Mouse (Mus musculus): ENCODE results near the gene Klhl4.

DNA sequence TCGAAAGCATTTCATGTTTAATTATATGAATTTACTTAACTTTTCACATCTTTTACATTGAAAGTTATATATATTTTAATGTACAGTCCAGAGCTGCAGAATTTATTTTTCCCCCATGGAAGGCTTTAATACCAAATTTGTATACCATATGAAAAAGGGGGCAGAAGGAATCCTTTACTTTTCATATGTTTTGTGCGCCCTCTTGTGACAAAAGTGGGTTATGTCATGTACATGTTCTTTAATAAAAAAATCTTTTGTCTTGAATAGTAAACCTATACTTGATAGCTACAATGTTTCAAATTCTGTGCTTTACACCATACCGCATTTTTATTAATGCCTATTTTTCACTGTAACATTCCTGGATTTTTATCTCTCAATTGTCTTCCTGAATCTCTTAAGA, 84.0 kb downstream of the Klhl4 start:
- TF ChIP-seq CTCF (IDR thresholded peaks at IDR 0.05) (peak; percentile 38), EP300 (IDR thresholded peaks at IDR 0.05) (no peak)
